ENCODE assay signal across 1 mouse cellular context in the genomic region with DNA sequence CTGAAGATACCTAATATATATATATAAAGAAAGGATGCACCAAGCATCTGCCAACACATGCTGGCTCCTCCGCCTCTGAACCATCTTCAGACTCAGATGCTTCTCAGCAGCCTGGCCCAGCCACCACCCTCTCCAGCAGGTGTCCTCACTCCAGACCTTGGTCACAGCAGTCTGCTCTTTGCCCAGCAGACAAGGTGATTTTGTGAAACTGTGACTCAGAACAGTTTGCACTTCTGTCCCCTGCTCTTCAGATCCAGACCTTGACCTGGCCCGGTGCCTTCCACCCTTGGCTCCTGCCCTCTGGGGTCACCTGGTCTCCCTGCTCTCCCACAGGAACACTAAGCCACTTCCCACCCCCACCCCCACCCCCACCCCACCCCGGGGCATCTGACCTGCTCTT.
TF ChIP-seq lines count a peak whose summit lies in the region.

No protein-coding gene starts in this region.

TF ChIP-seq in CH12.LX, 34 proteins besides CTCF, POLR2A, EP300 and RAD21:
- TF ChIP-seq MYC (IDR thresholded peaks at IDR 0.05; ENCODE audit: low read depth, low read length) (no peak), SMC3 (IDR thresholded peaks at IDR 0.05; ENCODE audit: low read depth, low read length) (peak; percentile 61)
